Mouse (Mus musculus) effector memory CD4-positive, alpha-beta T cell, adult 5 months (primary cell): ENCODE measurements around the gene Gm14435. TPM values are rescaled to one million over a fixed set of nuclear protein-coding genes. Genes with fewer than 3 reads are reported as not detected.

Source experiments
- polyA plus RNA-seq: library from polyadenylated mRNA; unstranded; fragments of 100-300 nt; shearing (Covaris generic); gene quantifications from one replicate; pipeline ENCODE4 v1.2.1, GENCODE M21; 2017

Gm14435 gene
- polyA plus RNA-seq = 4.4 TPM

GRCm38 (mm10) chr2:176423294-176423693 is at the start of gene Gm14435:
Gm14435 (plus strand) TSS chr2:176423594.

Other genes starting within 250 kb of the Gm14435 start
- gene 2210418O10Rik, start 197.0 kb upstream of the Gm14435 start, polyA plus RNA-seq = 1.7 TPM
- not detected for gene Gm11009, start 104.1 kb upstream of the Gm14435 start, polyA plus RNA-seq
- gene Gm14434, start 63.2 kb downstream of the Gm14435 start, polyA plus RNA-seq = 5.1 TPM
- not detected for gene Zfp967, start 97.5 kb downstream of the Gm14435 start, polyA plus RNA-seq
- gene Gm14308, start 212.8 kb downstream of the Gm14435 start, polyA plus RNA-seq = 6.0 TPM
- 3.5 TPM for gene Zfp973, start 246.9 kb downstream of the Gm14435 start, polyA plus RNA-seq